Mouse (Mus musculus) hematopoietic multipotent progenitor cell, adult 10-12 weeks (in vitro differentiated cells): Measurements from ENCODE around the gene Olfr1168. TPM values are rescaled to one million over a fixed set of nuclear protein-coding genes. Genes with fewer than 3 reads are reported as not detected.

Source experiments
- polyA plus RNA-seq: library from polyadenylated mRNA; stranded (reverse); fragments of >175 nt; gene quantifications from 2 replicates; pipeline ENCODE4 v1.2.3, GENCODE M21; 2012; ENCODE audit warnings: low replicate concordance

Olfr1168 gene
- not detected in 2 replicates for polyA plus RNA-seq

GRCm38 (mm10) chr2:88181580-88181979 lies at the start of gene Olfr1168:
Gene Olfr1168 (plus strand): TSS chr2:88181880.

GRCm38 (mm10) chr2:88155093-88155492 lies 26.6 kb upstream of the Olfr1168 start, which contains the start of gene Olfr1167:
Gene Olfr1167 (minus strand): TSS chr2:88155193.

GRCm38 (mm10) chr2:88228234-88228633 lies 46.6 kb downstream of the Olfr1168 start, which contains the start of gene Olfr1170:
Gene Olfr1170 (minus strand): TSS chr2:88228334.

Other genes starting within 250 kb of the Olfr1168 start
- not detected in 2 replicates for gene Olfr1155, start 236.7 kb upstream of the Olfr1168 start, polyA plus RNA-seq
- not detected in 2 replicates for gene Olfr1156, start 228.8 kb upstream of the Olfr1168 start, polyA plus RNA-seq
- not detected in 2 replicates for gene Olfr1157, start 213.6 kb upstream of the Olfr1168 start, polyA plus RNA-seq
- not detected in 2 replicates for gene Olfr74, start 207.2 kb upstream of the Olfr1168 start, polyA plus RNA-seq
- not detected in 2 replicates for gene Olfr1158, start 191.8 kb upstream of the Olfr1168 start, polyA plus RNA-seq
- gene Olfr1160, start 173.6 kb upstream of the Olfr1168 start, polyA plus RNA-seq: not detected in 2 replicates
- not detected in 2 replicates for gene Olfr1161, start 159.1 kb upstream of the Olfr1168 start, polyA plus RNA-seq
- gene Olfr73, start 144.2 kb upstream of the Olfr1168 start, polyA plus RNA-seq: not detected in 2 replicates
- gene Olfr1162, start 130.8 kb upstream of the Olfr1168 start, polyA plus RNA-seq: not detected in 2 replicates
- not detected in 2 replicates for gene Olfr1163, start 110.0 kb upstream of the Olfr1168 start, polyA plus RNA-seq
- gene Olfr1164, start 87.9 kb upstream of the Olfr1168 start, polyA plus RNA-seq: not detected in 2 replicates
- gene Olfr1166, start 53.6 kb upstream of the Olfr1168 start, polyA plus RNA-seq: not detected in 2 replicates
- gene Olfr1167, start 26.7 kb upstream of the Olfr1168 start, polyA plus RNA-seq: not detected in 2 replicates
- gene Olfr1170, start 46.5 kb downstream of the Olfr1168 start, polyA plus RNA-seq: not detected in 2 replicates
- gene Olfr1173, start 98.0 kb downstream of the Olfr1168 start, polyA plus RNA-seq: not detected in 2 replicates
- not detected in 2 replicates for gene Olfr1174-ps, start 133.3 kb downstream of the Olfr1168 start, polyA plus RNA-seq
- not detected in 2 replicates for gene Olfr1175-ps, start 145.3 kb downstream of the Olfr1168 start, polyA plus RNA-seq
- gene Olfr1176, start 154.8 kb downstream of the Olfr1168 start, polyA plus RNA-seq: not detected in 2 replicates
- not detected in 2 replicates for gene Olfr1177-ps, start 164.6 kb downstream of the Olfr1168 start, polyA plus RNA-seq
- not detected in 2 replicates for gene Olfr1178, start 205.2 kb downstream of the Olfr1168 start, polyA plus RNA-seq
- gene Olfr1179, start 224.6 kb downstream of the Olfr1168 start, polyA plus RNA-seq: not detected in 2 replicates
- not detected in 2 replicates for gene Olfr1180, start 237.3 kb downstream of the Olfr1168 start, polyA plus RNA-seq
- not detected in 2 replicates for gene Olfr1181, start 244.3 kb downstream of the Olfr1168 start, polyA plus RNA-seq